Mouse (Mus musculus) cerebellum, adult 11 months (tissue): ENCODE measurements around the gene Pde11a.

Experiments used
- DNase-seq: peaks from one replicate; pipeline ENCODE4 v3.0.0; 2022

The Pde11a gene

GRCm38 (mm10) chr2:76338215-76339156 lies at the start of gene Pde11a:
TSS of gene Pde11a (minus strand) at chr2:76338774.
- DNase-seq, result no peak

- DNase-seq, result no peak
Observed at GRCm38 (mm10) chr2:76386531-76386930, 48.0 kb upstream of the Pde11a start.

DNA sequence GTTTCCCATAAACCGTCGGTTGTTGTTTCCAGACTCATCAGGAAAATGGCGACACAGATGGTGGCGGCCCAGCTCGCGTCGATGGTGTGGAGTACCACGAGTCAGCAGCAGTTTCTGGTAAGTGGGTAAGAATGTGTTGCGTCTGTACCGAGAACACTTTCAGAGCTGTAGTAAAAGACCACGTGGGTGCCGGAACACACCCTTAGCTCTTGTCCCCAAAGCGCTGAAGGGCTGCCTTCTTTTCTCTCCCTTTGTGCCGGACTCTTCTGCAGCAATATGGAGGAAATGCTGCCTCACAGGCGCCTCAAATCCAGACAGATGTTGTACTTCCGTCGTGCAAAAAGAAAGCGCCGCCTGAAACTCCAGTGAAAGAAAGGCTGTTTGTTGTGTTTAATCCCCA lies 40.1 kb upstream of the Pde11a start:
- no peak for DNase-seq

DNA sequence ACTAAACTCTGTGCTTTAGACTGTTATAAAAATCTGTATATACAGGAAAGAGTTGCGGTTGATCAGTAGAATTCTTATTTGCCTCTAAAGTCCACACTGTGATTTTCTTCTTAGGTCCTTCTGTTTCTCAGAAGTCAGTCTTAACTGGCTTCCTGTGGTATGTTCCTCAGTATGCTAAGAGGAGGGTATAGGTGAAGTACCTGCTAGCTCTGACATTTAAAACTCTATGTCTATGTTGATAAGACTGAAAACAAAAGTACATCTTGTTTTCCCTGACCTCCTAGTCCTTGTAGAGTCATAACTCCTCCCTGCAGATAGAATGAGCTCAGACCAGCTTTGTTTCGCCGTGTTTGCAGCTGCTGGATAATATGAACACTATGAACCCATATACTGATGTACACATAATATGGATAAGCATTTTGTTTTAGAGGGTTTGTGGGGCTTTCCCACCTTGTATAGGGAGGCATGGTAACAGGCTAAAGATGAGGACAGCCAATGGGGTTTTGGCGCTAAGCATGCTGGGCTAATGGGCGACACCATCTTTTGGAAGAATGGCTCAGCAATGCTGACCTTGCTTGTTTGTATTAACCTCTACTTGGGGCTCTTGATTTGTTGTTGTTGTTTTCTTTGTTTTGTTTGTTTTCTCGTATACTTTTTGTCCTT lies 36.1 kb upstream of the Pde11a start:
- DNase-seq, result no peak

DNA sequence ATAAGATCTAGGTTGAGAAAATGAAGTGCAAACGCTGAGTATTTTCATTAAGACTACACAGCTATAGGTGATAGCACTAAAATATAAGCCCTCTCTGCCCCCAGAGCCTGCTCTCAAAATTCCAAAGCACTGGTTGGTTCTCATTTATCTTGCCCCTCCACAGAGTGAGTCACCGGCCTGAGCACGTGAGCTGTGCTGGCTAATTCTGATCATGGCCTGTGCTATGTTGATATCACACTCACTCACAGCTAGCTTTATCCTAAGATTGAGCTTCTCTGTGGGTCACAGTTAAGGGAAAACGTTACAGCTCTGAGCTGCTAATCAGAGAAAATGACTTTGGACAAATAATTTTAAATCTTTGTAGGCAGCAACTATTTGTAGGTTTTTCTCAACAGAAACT lies 33.7 kb upstream of the Pde11a start:
- DNase-seq, result no peak

DNA sequence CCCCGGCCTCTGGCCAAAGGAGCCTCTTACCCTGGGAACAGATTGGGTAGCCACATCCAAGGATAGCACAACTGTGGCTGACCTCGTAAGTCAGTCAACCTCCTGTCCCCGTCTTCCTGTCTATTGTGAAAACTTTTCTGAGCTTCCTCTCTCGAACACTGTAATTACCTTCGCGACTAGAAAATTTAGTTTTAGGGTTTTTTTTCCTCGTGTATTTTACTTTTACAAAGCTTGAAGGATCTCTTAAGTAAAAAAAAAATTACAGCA lies 32.0 kb upstream of the Pde11a start:
- no peak for DNase-seq

DNA sequence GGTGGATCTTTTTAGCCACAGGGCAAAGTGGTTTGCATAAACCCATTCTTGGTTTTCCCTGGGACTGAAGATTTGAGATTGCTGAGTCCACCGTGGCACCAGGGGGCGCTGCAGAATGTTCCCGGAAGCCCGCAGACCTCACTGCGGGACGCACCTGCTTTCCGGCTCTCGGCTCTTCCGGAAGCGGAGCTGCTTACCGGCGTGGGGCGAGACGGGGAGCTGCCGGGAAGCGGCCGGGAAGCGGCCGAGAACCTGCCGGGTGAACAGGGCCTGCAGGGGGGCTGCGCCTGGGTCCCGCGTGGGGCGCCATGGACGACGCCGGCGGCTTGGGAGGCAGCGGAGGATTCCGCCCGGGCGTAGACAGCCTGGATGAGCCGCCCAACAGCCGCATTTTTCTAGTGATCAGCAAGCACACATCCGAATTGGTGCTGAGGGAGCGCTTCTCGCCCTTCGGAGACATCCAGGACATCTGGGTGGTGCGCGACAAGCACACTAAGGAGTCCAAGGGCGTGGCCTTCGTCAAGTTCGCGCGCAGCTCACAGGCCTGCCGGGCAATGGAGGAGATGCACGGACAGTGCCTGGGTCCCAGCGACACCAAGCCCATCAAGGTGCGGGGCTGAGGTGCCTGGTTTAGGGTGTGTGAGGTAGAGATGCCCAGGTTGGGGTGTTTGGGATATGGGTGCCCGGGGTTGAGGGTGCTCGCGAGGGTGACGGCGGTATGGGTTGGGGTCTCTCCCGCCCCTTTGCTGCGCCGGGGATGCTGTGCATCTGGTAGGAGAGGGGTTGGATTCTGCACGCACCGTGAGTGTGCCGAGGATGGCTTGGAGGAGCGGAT lies 31.5 kb upstream of the Pde11a start, which contains the start of gene Rbm45:
TSS of gene Rbm45 (plus strand) at position 164 of the 835 bp plus-strand sequence.
- DNase-seq, result peak; percentile 87

GRCm38 (mm10) chr2:76368861-76369660 lies 30.5 kb upstream of the Pde11a start:
- no peak for DNase-seq

DNA sequence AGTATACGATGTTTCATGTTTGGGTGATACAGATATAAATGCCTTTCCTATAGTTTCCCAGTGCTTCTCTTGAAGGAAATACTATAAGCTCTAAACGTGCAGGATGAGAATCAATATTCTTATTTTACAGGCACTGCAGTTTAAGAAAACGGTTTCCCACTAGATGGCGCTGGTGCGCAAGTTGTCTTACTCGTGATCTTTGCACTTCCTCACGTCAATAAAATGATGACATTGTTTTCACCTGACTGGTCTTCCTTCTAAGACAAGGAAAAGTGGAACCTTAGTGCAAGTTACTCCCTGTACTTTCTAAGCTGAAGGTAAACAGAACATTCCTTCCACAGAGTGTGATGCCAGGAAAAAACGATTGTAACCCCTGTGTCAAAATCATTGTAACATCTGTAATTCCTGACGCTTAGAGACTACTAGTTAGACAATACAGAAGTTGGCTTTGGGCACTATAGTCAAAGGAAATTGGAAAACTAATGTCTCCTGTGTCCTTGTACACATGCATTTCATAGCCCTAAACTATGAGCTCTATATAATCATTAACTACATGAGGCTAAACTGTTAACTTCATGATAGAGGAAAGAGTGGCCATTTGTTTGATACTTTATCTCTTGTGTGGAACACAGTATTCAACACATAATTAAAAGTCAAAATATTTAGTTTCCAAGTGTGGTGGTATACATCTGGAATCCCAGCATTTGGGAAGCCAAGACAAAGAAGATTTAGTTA lies 28.8 kb upstream of the Pde11a start:
- DNase-seq, result peak; percentile 68

DNA sequence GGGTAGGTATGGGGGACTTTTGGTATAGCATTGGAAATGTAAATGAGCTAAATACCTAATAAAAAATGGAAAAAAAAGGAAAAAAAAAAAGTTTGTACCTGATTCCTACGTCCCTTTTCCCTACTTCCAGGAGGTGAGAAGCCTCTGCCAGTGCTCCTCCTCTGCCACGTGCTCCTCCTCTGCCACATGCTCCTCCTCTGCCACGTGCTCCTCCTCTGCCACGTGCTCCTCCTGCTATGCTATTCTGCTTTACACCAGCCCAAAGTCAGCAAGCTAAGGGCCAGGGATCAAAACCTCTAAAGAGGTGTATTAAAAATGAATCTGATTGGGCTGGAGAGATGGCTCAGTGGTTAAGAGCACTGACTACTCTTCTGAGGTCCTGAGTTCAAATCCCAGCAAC lies 27.2 kb upstream of the Pde11a start:
- no peak for DNase-seq

- DNase-seq, result no peak
Observed at GRCm38 (mm10) chr2:76362111-76362510, 23.5 kb upstream of the Pde11a start.

GRCm38 (mm10) chr2:76360226-76360625 lies 21.7 kb upstream of the Pde11a start, which contains the start of gene Cyct:
TSS of gene Cyct (minus strand) at chr2:76360450.
- DNase-seq, result no peak

GRCm38 (mm10) chr2:76347839-76348238 lies 9.3 kb upstream of the Pde11a start:
- DNase-seq, result no peak

DNA sequence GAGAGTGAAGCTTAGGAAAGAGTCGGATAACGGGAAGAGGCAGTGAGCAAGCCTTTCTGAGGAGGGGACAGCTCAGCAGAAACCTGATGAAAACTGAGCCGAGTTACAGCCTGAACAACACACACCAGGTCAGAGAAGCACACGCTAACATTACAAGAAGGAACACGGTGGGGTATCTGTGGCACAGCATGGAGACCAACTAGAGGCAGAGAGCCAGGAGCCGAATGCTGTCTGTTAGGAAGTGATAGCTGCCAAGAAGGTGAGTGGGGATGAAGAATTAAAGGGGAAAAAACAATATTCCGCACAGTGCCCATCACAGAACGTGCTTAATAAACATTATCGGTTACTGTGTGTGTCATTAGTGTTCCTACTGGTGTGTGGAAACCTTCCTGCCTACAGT lies 3.6 kb upstream of the Pde11a start:
- no peak for DNase-seq

- no peak for DNase-seq
Observed at GRCm38 (mm10) chr2:76334596-76334995, 4.0 kb downstream of the Pde11a start.

GRCm38 (mm10) chr2:76332161-76332805 lies 6.3 kb downstream of the Pde11a start:
- no peak for DNase-seq

DNA sequence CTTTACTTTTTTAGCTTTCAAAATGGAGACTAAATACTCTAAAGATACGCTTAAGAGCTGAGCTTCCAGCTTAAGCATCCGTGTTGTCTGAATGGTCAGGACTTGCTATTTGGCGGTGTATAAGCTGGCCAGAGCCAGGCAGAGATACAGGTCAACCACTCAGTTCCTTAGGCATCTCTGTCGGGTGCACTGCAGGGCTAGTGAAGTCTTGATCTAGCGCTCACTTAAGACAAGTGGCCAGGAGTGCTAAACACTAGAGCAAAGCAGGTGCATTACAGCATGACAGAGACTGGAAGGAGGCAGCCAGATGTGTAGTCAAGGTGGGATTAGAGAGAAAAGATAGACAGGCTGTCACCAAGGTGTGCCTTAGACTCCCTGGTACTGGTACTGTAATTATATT lies 8.5 kb downstream of the Pde11a start:
- no peak for DNase-seq

DNA sequence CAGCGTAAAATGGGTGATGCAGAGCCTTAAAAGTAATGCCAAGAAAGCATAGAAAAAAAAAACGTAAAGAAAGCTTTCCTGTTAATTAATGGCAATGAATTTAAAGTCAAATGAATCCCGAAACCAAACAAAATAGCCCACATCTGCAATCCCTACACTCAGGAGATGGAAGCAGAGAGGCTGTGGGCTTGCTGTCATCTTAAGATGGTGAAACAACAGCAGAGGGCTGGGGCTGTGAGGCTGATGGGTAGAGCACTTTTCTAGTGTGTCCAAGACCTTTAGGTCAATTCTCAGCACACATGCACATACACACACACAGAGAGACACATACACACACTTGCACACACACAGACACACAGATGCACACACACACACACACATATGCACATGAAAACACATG lies 12.4 kb downstream of the Pde11a start:
- no peak for DNase-seq

GRCm38 (mm10) chr2:76324463-76324862 lies 14.1 kb downstream of the Pde11a start:
- DNase-seq, result no peak

DNA sequence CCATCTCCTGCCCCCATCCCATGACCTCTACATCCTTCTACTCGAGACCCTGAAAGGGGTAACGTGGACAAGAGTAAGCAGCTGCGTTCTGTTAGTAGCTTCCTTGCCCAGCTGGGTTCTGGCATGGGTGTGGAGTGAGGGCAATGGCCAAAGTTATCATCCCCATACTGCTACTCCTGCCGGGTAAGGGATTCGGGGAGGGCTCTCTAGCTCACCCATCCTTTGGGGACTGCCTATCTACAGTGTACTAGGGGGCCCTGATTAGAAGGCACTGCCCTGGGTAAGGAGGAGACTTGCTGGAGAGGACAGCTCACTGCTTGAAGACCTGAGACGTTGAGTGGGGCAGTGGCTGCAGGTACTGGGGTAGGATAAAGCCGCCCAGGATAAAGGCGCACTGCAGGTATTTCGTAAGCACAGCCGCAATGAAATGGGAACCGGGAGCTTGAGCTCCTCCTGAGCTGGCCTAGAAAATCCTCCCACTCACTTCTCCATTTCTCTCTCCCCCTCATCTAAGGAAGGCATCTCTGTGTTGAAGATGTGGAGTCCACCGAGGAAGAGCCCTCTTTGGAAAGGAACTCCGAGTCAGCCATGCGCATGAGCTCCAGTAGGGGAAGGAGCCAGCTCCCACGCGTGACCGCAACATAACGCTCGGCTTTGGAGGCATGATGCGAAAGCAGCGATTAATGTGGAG lies 15.2 kb downstream of the Pde11a start:
- DNase-seq, result no peak

DNA sequence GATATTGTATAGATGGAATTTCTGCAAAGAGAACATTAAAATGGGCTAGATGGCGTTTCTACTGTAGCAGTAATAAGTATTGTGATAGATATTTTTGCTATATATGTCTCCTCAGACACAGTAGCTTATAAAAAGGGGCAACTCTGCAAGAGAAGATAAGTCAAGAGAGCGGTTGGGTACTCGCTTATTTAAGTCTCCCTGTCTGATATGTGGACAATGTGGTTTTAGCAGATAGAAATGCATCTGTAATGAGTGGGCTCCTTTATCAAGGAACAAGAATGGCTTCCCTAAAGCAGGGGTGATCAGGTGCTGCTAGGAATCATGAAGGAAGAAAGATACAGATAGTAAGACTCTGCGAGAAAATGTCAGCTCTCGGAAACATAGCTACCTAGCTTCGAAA lies 18.2 kb downstream of the Pde11a start:
- DNase-seq, result no peak
